Mouse (Mus musculus) natural killer cell, adult 2 months (primary cell): Measurements from ENCODE around the gene Acot12.

Source experiments
- DNase-seq, 2 experiments: peaks; one replicate each; pipeline ENCODE4 v3.0.0; 2022; ENCODE audit warnings: low spot score in 2 of 2

Gene Acot12

GRCm38 (mm10) chr13:91741280-91742047, at the start of gene Acot12:
TSS of gene Acot12 (plus strand) at chr13:91741512.
- DNase-seq: no peak

GRCm38 (mm10) chr13:91693615-91694014, 47.7 kb upstream of the Acot12 start:
- no peak for DNase-seq

GRCm38 (mm10) chr13:91695406-91695805, 45.9 kb upstream of the Acot12 start:
- no peak for DNase-seq

- DNase-seq: no peak
Measured at GRCm38 (mm10) chr13:91696109-91696645, 45.1 kb upstream of the Acot12 start.

- peak; percentile 25 to 27 for DNase-seq
Measured at GRCm38 (mm10) chr13:91697011-91697410, 44.3 kb upstream of the Acot12 start.

GRCm38 (mm10) chr13:91702337-91702736, 39.0 kb upstream of the Acot12 start:
- peak; percentile 55 to 71 for DNase-seq

GRCm38 (mm10) chr13:91719487-91719886, 21.8 kb upstream of the Acot12 start:
- no peak for DNase-seq

GRCm38 (mm10) chr13:91723108-91723735, 18.1 kb upstream of the Acot12 start:
- DNase-seq: no peak

GRCm38 (mm10) chr13:91723736-91724119, 17.6 kb upstream of the Acot12 start:
- DNase-seq: no peak

GRCm38 (mm10) chr13:91724211-91724610, 17.1 kb upstream of the Acot12 start:
- no peak for DNase-seq

GRCm38 (mm10) chr13:91725130-91725529, 16.2 kb upstream of the Acot12 start:
- no peak for DNase-seq

GRCm38 (mm10) chr13:91727899-91728298, 13.4 kb upstream of the Acot12 start:
- no peak for DNase-seq

- no peak for DNase-seq
Measured at GRCm38 (mm10) chr13:91737191-91737590, 4.1 kb upstream of the Acot12 start.

GRCm38 (mm10) chr13:91740851-91741250, 461 bp upstream of the Acot12 start:
- DNase-seq: no peak

- DNase-seq: no peak
Measured at GRCm38 (mm10) chr13:91743180-91743579, 1.9 kb downstream of the Acot12 start.

- DNase-seq: no peak
Measured at GRCm38 (mm10) chr13:91746470-91746869, 5.2 kb downstream of the Acot12 start.

GRCm38 (mm10) chr13:91748401-91748800, 7.1 kb downstream of the Acot12 start:
- DNase-seq: no peak

- no peak for DNase-seq
Measured at GRCm38 (mm10) chr13:91749981-91750380, 8.7 kb downstream of the Acot12 start.

GRCm38 (mm10) chr13:91753724-91754123, 12.4 kb downstream of the Acot12 start:
- no peak for DNase-seq

GRCm38 (mm10) chr13:91754762-91755161, 13.4 kb downstream of the Acot12 start:
- no peak for DNase-seq

GRCm38 (mm10) chr13:91756230-91756629, 14.9 kb downstream of the Acot12 start:
- DNase-seq: no peak

- no peak for DNase-seq
Measured at GRCm38 (mm10) chr13:91758316-91759048, 17.2 kb downstream of the Acot12 start.
